Mouse (Mus musculus) embryonic facial prominence, embryonic 14.5 days (tissue): ENCODE measurements around the gene Fam222b. TPM values are rescaled to one million over a fixed set of nuclear protein-coding genes. Genes with fewer than 3 reads are reported as not detected.
A peak's percentile ranks its signal among the peaks of the same experiment; 100 is the strongest.

Experiments used
- ATAC-seq: fragments of 200-750 bp; cut with Nextera tagmentation; 2 replicates; pipeline ENCODE4 v1.8.0; 2017; ENCODE audit warnings: low read depth, moderate number of reproducible peaks, moderate TSS enrichment
- DNase-seq: peaks from one replicate; pipeline ENCODE4 v3.0.0-alpha.2; 2015; ENCODE audit warnings: low spot score
- H3K27ac ChIP-seq: fragments of 300-500 bp; sonication (generic); replicated peaks from 2 replicates; pipeline ENCODE4 v1.5.1; 2014; ENCODE audit warnings: low read depth, mild to moderate bottlenecking, low read length, moderate library complexity
- H3K27me3 ChIP-seq: fragments of 300-500 bp; sonication (generic); replicated peaks from 2 replicates; pipeline ENCODE4 v1.6.1; 2014; ENCODE audit warnings: low read length; ENCODE audit not compliant: control insufficient read depth, insufficient read depth
- H3K36me3 ChIP-seq: fragments of 300-500 bp; sonication (generic); 2 replicates; pipeline ENCODE4 v1.6.1; 2014; ENCODE audit warnings: low read length, mixed read lengths; ENCODE audit not compliant: control insufficient read depth, insufficient read depth
- H3K4me1 ChIP-seq: fragments of 300-500 bp; sonication (generic); 2 replicates; pipeline ENCODE4 v1.6.1; 2014; ENCODE audit warnings: antibody characterized with exemption, low read length; ENCODE audit not compliant: control insufficient read depth, insufficient read depth
- H3K4me2 ChIP-seq: fragments of 300-500 bp; sonication (generic); 2 replicates; pipeline ENCODE4 v1.6.1; 2014; ENCODE audit warnings: low read depth, mild to moderate bottlenecking, low read length, moderate library complexity, mixed read lengths
- H3K4me3 ChIP-seq: fragments of 300-500 bp; sonication (generic); 2 replicates; pipeline ENCODE4 v1.5.1; 2014; ENCODE audit warnings: low read depth, mild to moderate bottlenecking, low read length
- H3K9ac ChIP-seq: fragments of 300-500 bp; sonication (generic); 2 replicates; pipeline ENCODE4 v1.6.1; 2014; ENCODE audit warnings: low read depth, mild to moderate bottlenecking, low read length, moderate library complexity, mixed read lengths
- H3K9me3 ChIP-seq: fragments of 300-500 bp; sonication (generic); 2 replicates; pipeline ENCODE4 v1.6.1; 2016; ENCODE audit warnings: low read length; ENCODE audit not compliant: control insufficient read depth
- WGBS: fragments of 180-500 bp; shearing (Covaris S2); extraction: QIAGEN DNeasy Blood & Tissue Kit; methylation state at CpG from one replicate; pipeline ENCODE4 v1.1.7; 2014; 5-methylcytosine and 5-hydroxymethylcytosine counted together
- polyA plus RNA-seq: library from polyadenylated mRNA; unstranded; fragments of >200 nt; fragmentation: Nextera tagmentation; extraction: Ambion mirVana; gene quantifications from 2 replicates; pipeline ENCODE4 v1.2.1, GENCODE M21; 2014

Fam222b gene
- polyA plus RNA-seq, 1 experiment from 2014 or later = 15.9 TPM

GRCm38 (mm10) chr11:78172748-78173383 is 78.4 kb downstream of the Fam222b start:
- H3K4me1 ChIP-seq = 0 out of 2 replicates have a peak, but pooled peaks cover 7% of the 10 kb centered on the region
- H3K9me3 ChIP-seq = no peaks in the 10 kb centered on the region
- no peak overlapping the region for H3K4me2 ChIP-seq
- no peaks in the 10 kb centered on the region for H3K27me3 ChIP-seq
- no peak for ATAC-seq
- H3K4me3 ChIP-seq = no peak overlapping the region
- WGBS = 74% methylated on average over 18 of the region's 19 CpGs
- no peak overlapping the region for H3K9ac ChIP-seq
- no peak for DNase-seq
- no peaks in the 10 kb centered on the region for H3K36me3 ChIP-seq
- H3K27ac ChIP-seq = no peak overlapping the region

- Histone ChIP-seq H3K36me3 (peaks cover 3% of the 10 kb centered on the region), H3K27ac (no peak overlapping the region), H3K4me3 (no peak overlapping the region), H3K4me2 (no peak overlapping the region), H3K4me1 (0 out of 2 replicates have a peak, but pooled peaks cover 10% of the 10 kb centered on the region), H3K9ac (no peak overlapping the region), H3K9me3 (no peaks in the 10 kb centered on the region), H3K27me3 (no peaks in the 10 kb centered on the region)
- ATAC-seq = no peak
- DNase-seq = no peak
- WGBS = 92% methylated on average over 3 of the region's 3 CpGs
Measured at GRCm38 (mm10) chr11:78174506-78174905, 80.0 kb downstream of the Fam222b start.

- Histone ChIP-seq H3K27ac (peak overlapping the region; percentile 89), H3K9me3 (no peaks in the 10 kb centered on the region), H3K9ac (peak overlapping the region; percentile 86; the same call in 1 of the 2 replicates), H3K4me1 (peaks cover 12% of the 10 kb centered on the region; the same call in 1 of the 2 replicates), H3K4me3 (peak overlapping the region; percentile 70), H3K4me2 (peak overlapping the region; percentile 98), H3K27me3 (no peaks in the 10 kb centered on the region), H3K36me3 (peaks cover 16% of the 10 kb centered on the region)
- DNase-seq (no peak), ATAC-seq (no peak)
- WGBS = 3% methylated on average over 9 of the region's 10 CpGs
Measured at GRCm38 (mm10) chr11:78175771-78176401, 81.4 kb downstream of the Fam222b start.

DNA sequence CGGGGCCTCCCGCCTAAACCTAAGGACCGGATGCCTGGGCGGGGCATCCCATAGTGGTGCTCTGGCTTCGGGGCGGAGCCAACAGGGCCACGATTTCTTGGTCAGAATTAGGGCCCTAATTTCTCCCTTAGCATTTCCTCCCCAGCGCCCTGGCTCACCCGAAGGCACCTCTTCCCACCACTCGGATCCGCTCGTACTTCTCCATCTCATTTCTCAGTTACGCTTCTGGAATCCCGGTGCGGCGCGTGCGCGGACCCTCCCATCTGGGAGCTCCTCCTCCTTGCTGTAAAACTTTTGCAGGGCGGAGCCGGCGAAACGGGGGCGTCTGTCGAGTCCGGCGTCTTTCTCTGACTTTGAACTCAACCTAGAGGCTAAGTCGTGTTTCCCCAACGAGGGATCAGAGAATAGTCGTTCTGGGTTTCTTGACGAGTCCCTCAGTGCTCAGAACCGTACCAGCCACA is 82.0 kb downstream of the Fam222b start, which contains the start of the genes Nek8 and Tlcd1:
Gene Nek8, minus strand, starts transcription at position 274 of the 461 bp plus-strand sequence.
Gene Tlcd1, plus strand, starts transcription at position 310 of the 461 bp plus-strand sequence.
- Histone ChIP-seq H3K9ac (peak within 1 kb of the TSS; percentile 86), H3K4me3 (peak within 1 kb of the TSS; percentile 70), H3K4me1 (peaks cover 12% of the 10 kb centered on the region; the same call in 1 of the 2 replicates), H3K9me3 (no peaks in the 10 kb centered on the region), H3K27ac (peak within 1 kb of the TSS; percentile 97), H3K27me3 (no peaks in the 10 kb centered on the region), H3K4me2 (peak within 1 kb of the TSS; percentile 98), H3K36me3 (peaks cover 22% of the 10 kb centered on the region)
- ATAC-seq = peak; percentile 49
- peak; percentile 96 for DNase-seq
- under 1% methylated on average over 31 of the region's 32 CpGs for WGBS

DNA sequence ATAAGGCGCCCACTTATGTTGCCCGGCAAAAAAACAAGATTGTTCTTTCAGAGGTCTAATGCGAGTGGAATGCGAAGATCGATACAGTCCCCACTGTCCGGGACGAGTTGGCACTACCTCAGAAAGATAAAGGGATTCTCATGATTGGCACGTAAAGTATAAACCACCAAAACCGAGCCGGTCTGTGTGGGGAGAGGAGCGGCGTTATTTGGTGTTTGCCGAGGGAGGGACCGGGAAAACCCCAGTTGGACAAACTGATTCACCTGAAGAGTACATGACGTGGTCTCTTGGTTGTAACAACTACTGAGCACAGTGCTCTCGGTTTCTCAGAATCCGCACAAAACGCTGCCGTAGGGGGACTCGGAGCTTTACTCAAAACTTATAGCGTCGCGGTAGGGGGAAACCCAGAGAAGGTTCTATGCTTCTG is 82.5 kb downstream of the Fam222b start:
- Histone ChIP-seq H3K9me3 (no peaks in the 10 kb centered on the region), H3K36me3 (peaks cover 27% of the 10 kb centered on the region), H3K4me2 (peak overlapping the region; percentile 98), H3K4me3 (peak overlapping the region; percentile 70), H3K27ac (peak overlapping the region; percentile 97; the same call in 1 of the 2 replicates), H3K27me3 (no peaks in the 10 kb centered on the region), H3K4me1 (peaks cover 16% of the 10 kb centered on the region), H3K9ac (peak overlapping the region; percentile 86)
- ATAC-seq = no peak
- under 1% methylated on average over 23 of the region's 23 CpGs for WGBS
- DNase-seq = no peak

GRCm38 (mm10) chr11:78177437-78177836 is 83.0 kb downstream of the Fam222b start:
- no peak for ATAC-seq
- peaks cover 20% of the 10 kb centered on the region for H3K4me1 ChIP-seq

GRCm38 (mm10) chr11:78177903-78178858 is 83.7 kb downstream of the Fam222b start:
- ATAC-seq = peak; percentile 92
- Histone ChIP-seq H3K4me3 (peak overlapping the region; percentile 70), H3K27me3 (no peaks in the 10 kb centered on the region), H3K36me3 (peaks cover 33% of the 10 kb centered on the region), H3K27ac (peak overlapping the region; percentile 97), H3K4me2 (peak overlapping the region; percentile 98), H3K9ac (peak overlapping the region; percentile 86), H3K9me3 (no peaks in the 10 kb centered on the region), H3K4me1 (peaks cover 20% of the 10 kb centered on the region)
- peak; percentile 97 for DNase-seq
- WGBS = 0% methylated on average over 26 of the region's 84 CpGs

More at GRCm38 (mm10) chr11:78177437-78177836, 83.0 kb downstream of the Fam222b start:
- H3K27me3 ChIP-seq = no peaks in the 10 kb centered on the region
- H3K27ac ChIP-seq = peak overlapping the region; percentile 97; the same call in 1 of the 2 replicates
- 1% methylated on average over 10 of the region's 10 CpGs for WGBS
- peaks cover 32% of the 10 kb centered on the region for H3K36me3 ChIP-seq
- H3K4me3 ChIP-seq = peak overlapping the region; percentile 70
- peak overlapping the region; percentile 98 for H3K4me2 ChIP-seq
- H3K9ac ChIP-seq = peak overlapping the region; percentile 86
- DNase-seq = peak; percentile 48
- no peaks in the 10 kb centered on the region for H3K9me3 ChIP-seq
